Mouse (Mus musculus) heart, embryonic 10.5 days (tissue): ENCODE data around the gene Acad12. TPM values are rescaled to one million over a fixed set of nuclear protein-coding genes. Genes with fewer than 3 reads are reported as not detected.
"Not testable (repeated sequence)": the region's sequence is repeated elsewhere in the genome, so short reads cannot be mapped to it uniquely, and the experiment has no call there.

Source experiments
- DNase-seq: peaks from one replicate; pipeline ENCODE4 v3.0.0-alpha.2; 2017; ENCODE audit warnings: low spot score
- H3K27ac ChIP-seq: fragments of 300-500 bp; sonication (generic); 2 replicates; pipeline ENCODE4 v1.5.1; 2016; ENCODE audit warnings: mild to moderate bottlenecking
- H3K27me3 ChIP-seq: fragments of 300-500 bp; sonication (generic); 2 replicates; pipeline ENCODE4 v1.6.1; 2016; ENCODE audit warnings: mild to moderate bottlenecking; ENCODE audit not compliant: poor library complexity, insufficient read depth, severe bottlenecking
- H3K36me3 ChIP-seq: fragments of 300-500 bp; sonication (generic); 2 replicates; pipeline ENCODE4 v1.6.1; 2016; ENCODE audit warnings: mild to moderate bottlenecking, moderate library complexity
- H3K4me1 ChIP-seq: fragments of 300-500 bp; sonication (generic); 2 replicates; pipeline ENCODE4 v1.6.1; 2016; ENCODE audit warnings: mild to moderate bottlenecking
- H3K4me3 ChIP-seq: fragments of 300-500 bp; sonication (generic); 2 replicates; pipeline ENCODE4 v1.5.1; 2016; ENCODE audit warnings: mild to moderate bottlenecking, moderate library complexity
- H3K9me3 ChIP-seq: fragments of 300-500 bp; sonication (generic); 2 replicates; pipeline ENCODE4 v1.6.1; 2016; ENCODE audit warnings: mild to moderate bottlenecking, moderate library complexity
- WGBS: fragments of 180-500 bp; shearing (Covaris S2); methylation state at CpG from one replicate; pipeline ENCODE4 v1.1.7; 2016; 5-methylcytosine and 5-hydroxymethylcytosine counted together
- polyA plus RNA-seq: library from polyadenylated mRNA; unstranded; fragments of >200 nt; fragmentation: Nextera tagmentation; extraction: Ambion mirVana; gene quantifications from 2 replicates; pipeline ENCODE4 v1.2.1, GENCODE M21; 2016

Acad12 gene
- polyA plus RNA-seq, 1 experiment from 2014 or later = 4.7 TPM

- Histone ChIP-seq H3K4me1 (no peaks in the 10 kb centered on the region), H3K4me3 (no peak overlapping the region), H3K27ac (no peak overlapping the region), H3K9me3 (no peaks in the 10 kb centered on the region), H3K27me3 (no peaks in the 10 kb centered on the region), H3K36me3 (peaks cover 6% of the 10 kb centered on the region; the same call in 1 of the 2 replicates)
- WGBS = 90% methylated on average over 9 of the region's 9 CpGs
- no peak for DNase-seq
Measured at GRCm38 (mm10) chr5:121639601-121640000, 20.9 kb upstream of the Acad12 start.

GRCm38 (mm10) chr5:121637296-121637695 lies 18.6 kb upstream of the Acad12 start:
- WGBS = 80% methylated on average over 6 of the region's 6 CpGs

GRCm38 (mm10) chr5:121634668-121635067 lies 15.9 kb upstream of the Acad12 start:
- Histone ChIP-seq H3K4me1 (peaks cover 9% of the 10 kb centered on the region), H3K27me3 (no peaks in the 10 kb centered on the region), H3K27ac (no peak overlapping the region), H3K36me3 (peaks cover 3% of the 10 kb centered on the region; the same call in 1 of the 2 replicates), H3K9me3 (no peaks in the 10 kb centered on the region), H3K4me3 (no peak overlapping the region)
- WGBS = 91% methylated on average over 5 of the region's 5 CpGs
- DNase-seq = no peak

More at GRCm38 (mm10) chr5:121637296-121637695, 18.6 kb upstream of the Acad12 start:
- DNase-seq = no peak
- Histone ChIP-seq H3K27me3 (no peaks in the 10 kb centered on the region), H3K9me3 (no peaks in the 10 kb centered on the region), H3K27ac (no peak overlapping the region), H3K4me3 (no peak overlapping the region), H3K36me3 (peaks cover 3% of the 10 kb centered on the region; the same call in 1 of the 2 replicates), H3K4me1 (peaks cover 8% of the 10 kb centered on the region)

- no peaks in the 10 kb centered on the region for H3K9me3 ChIP-seq
- H3K27me3 ChIP-seq = no peaks in the 10 kb centered on the region
- H3K36me3 ChIP-seq = 0 out of 2 replicates have a peak, but pooled peaks cover 3% of the 10 kb centered on the region
- H3K4me3 ChIP-seq = no peak overlapping the region
- peaks cover 9% of the 10 kb centered on the region for H3K4me1 ChIP-seq
- DNase-seq = no peak
- WGBS = 32% methylated on average over 3 of the region's 3 CpGs
- H3K27ac ChIP-seq = no peak overlapping the region
Measured at GRCm38 (mm10) chr5:121632804-121633203, 14.1 kb upstream of the Acad12 start.

- WGBS = 58% methylated on average over 9 of the region's 9 CpGs
- not testable (repeated sequence) for H3K27me3 ChIP-seq, H3K4me3 ChIP-seq, H3K36me3 ChIP-seq, H3K9me3 ChIP-seq, H3K27ac ChIP-seq, H3K4me1 ChIP-seq, DNase-seq
Measured at GRCm38 (mm10) chr5:121631106-121631647, 12.4 kb upstream of the Acad12 start.

- no peak for DNase-seq
Measured at GRCm38 (mm10) chr5:121627871-121628270, 9.1 kb upstream of the Acad12 start.

GRCm38 (mm10) chr5:121623241-121623640 lies 4.5 kb upstream of the Acad12 start:
- H3K4me3 ChIP-seq = no peak overlapping the region
- DNase-seq = no peak
- peaks cover 12% of the 10 kb centered on the region for H3K4me1 ChIP-seq
- H3K27me3 ChIP-seq = no peaks in the 10 kb centered on the region
- H3K27ac ChIP-seq = no peak overlapping the region
- peaks cover 6% of the 10 kb centered on the region; the same call in 1 of the 2 replicates for H3K36me3 ChIP-seq
- WGBS = 86% methylated on average over 3 of the region's 3 CpGs
- H3K9me3 ChIP-seq = no peaks in the 10 kb centered on the region

More at GRCm38 (mm10) chr5:121627871-121628270, 9.1 kb upstream of the Acad12 start:
- H3K4me1 ChIP-seq = peaks cover 6% of the 10 kb centered on the region
- H3K27ac ChIP-seq = no peak overlapping the region
- H3K4me3 ChIP-seq = no peak overlapping the region
- no peaks in the 10 kb centered on the region for H3K9me3 ChIP-seq
- 0% methylated on average over 1 of the region's 1 CpGs for WGBS
- no peaks in the 10 kb centered on the region for H3K27me3 ChIP-seq
- H3K36me3 ChIP-seq = 0 out of 2 replicates have a peak, but pooled peaks cover 6% of the 10 kb centered on the region

GRCm38 (mm10) chr5:121621102-121621501 lies 2.4 kb upstream of the Acad12 start:
- H3K27ac ChIP-seq = no peak overlapping the region
- no peak overlapping the region for H3K4me3 ChIP-seq
- H3K9me3 ChIP-seq = no peaks in the 10 kb centered on the region
- H3K27me3 ChIP-seq = no peaks in the 10 kb centered on the region
- WGBS = 94% methylated on average over 5 of the region's 5 CpGs
- no peak for DNase-seq
- H3K4me1 ChIP-seq = peaks cover 12% of the 10 kb centered on the region
- H3K36me3 ChIP-seq = peaks cover 6% of the 10 kb centered on the region; the same call in 1 of the 2 replicates

- not testable (repeated sequence) for H3K27me3 ChIP-seq, H3K36me3 ChIP-seq, H3K4me1 ChIP-seq, H3K9me3 ChIP-seq, H3K4me3 ChIP-seq, H3K27ac ChIP-seq, DNase-seq
- 79% methylated on average over 3 of the region's 3 CpGs for WGBS
Measured at GRCm38 (mm10) chr5:121614921-121615320, 3.8 kb downstream of the Acad12 start.

- DNase-seq = no peak
- Histone ChIP-seq H3K9me3 (no peaks in the 10 kb centered on the region), H3K4me1 (no peaks in the 10 kb centered on the region), H3K27me3 (no peaks in the 10 kb centered on the region), H3K4me3 (no peak overlapping the region), H3K36me3 (no peaks in the 10 kb centered on the region), H3K27ac (no peak overlapping the region)
- 84% methylated on average over 6 of the region's 6 CpGs for WGBS
Measured at GRCm38 (mm10) chr5:121612036-121612435, 6.7 kb downstream of the Acad12 start.

GRCm38 (mm10) chr5:121609556-121610135 lies 9.1 kb downstream of the Acad12 start:
- not testable (repeated sequence) for H3K4me3 ChIP-seq, H3K36me3 ChIP-seq, H3K4me1 ChIP-seq, H3K9me3 ChIP-seq, DNase-seq, H3K27me3 ChIP-seq, H3K27ac ChIP-seq
- WGBS = 47% methylated on average over 8 of the region's 8 CpGs

GRCm38 (mm10) chr5:121606151-121606550 lies 12.6 kb downstream of the Acad12 start:
- peak; percentile 86 for DNase-seq
- 4% methylated on average over 2 of the region's 2 CpGs for WGBS
- no peak overlapping the region for H3K27ac ChIP-seq
- H3K4me3 ChIP-seq = no peak overlapping the region
- no peaks in the 10 kb centered on the region for H3K36me3 ChIP-seq
- no peaks in the 10 kb centered on the region for H3K27me3 ChIP-seq
- H3K9me3 ChIP-seq = no peaks in the 10 kb centered on the region
- H3K4me1 ChIP-seq = no peaks in the 10 kb centered on the region

GRCm38 (mm10) chr5:121603815-121604214 lies 14.9 kb downstream of the Acad12 start:
- not testable (repeated sequence) for H3K9me3 ChIP-seq, DNase-seq, H3K4me1 ChIP-seq, H3K27me3 ChIP-seq, H3K36me3 ChIP-seq, H3K27ac ChIP-seq, H3K4me3 ChIP-seq
- WGBS = 73% methylated on average over 1 of the region's 1 CpGs
